ENCODE assay signal across 22 mouse cellular contexts in the genomic region with DNA sequence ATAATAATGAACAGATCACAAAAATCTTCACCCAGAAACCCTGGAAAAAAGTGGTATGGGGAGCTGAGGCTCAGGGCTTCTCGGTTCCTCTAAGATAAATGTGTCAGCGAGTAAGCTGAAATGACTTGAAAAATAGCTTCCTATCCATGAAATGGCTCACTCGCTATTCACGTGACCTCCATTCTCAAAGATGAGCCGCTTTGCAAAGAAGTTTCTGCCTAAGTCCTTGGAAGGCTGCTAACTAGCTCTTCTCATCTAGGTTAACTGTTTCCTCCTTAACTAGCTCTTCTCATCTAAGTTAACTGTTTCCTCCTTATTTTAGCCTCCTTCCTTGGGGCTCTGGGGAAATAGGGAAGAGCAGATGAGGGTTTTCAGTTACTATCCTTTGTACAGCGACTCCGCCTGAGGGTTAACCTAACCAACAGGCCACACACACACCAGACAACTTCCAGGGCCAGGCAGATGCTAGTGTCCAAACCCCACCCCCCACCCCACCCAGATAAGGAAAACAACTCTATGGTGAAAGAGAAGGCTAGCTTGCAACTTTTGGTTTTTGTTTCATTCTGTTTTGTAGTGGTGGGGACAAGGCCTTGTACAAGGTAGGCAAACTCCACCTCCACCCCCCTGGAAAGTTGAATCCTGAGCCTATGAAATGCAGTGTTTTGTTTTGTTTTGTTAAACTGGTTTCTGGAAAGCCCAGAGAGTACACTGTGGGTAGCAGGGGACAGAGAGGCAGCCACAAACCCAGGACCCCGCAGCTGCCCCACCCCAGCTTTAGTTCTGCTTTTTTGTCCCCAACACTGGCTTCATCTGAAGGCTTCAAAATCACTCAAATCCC. TPM values are rescaled to one million over a fixed set of nuclear protein-coding genes. Genes with fewer than 3 reads are reported as not detected.
DNase-seq lines count a peak whose midpoint lies in the region; ATAC-seq and TF ChIP-seq lines count a peak whose summit lies in the region.
"Had no signal": no experiment of that assay in that cellular context is flagged by ENCODE, and none has a peak within 500 bp of the region (broad histone marks: within the 10 kb centered on the region; RNA-seq: fewer than 3 reads in every experiment).

No protein-coding gene starts in this region.

- 90% methylated on average over 8 of the region's 8 CpGs for WGBS in embryonic facial prominence, embryonic 10.5 days
- WGBS in small intestine, adult 2 months: 77% methylated on average over 8 of the region's 8 CpGs
- WGBS in limb, embryonic 10.5 days: 89% methylated on average over 8 of the region's 8 CpGs
- WGBS in kidney, embryonic 16.5 days: 85% methylated on average over 8 of the region's 8 CpGs

- peaks cover 13 to 14% of the 10 kb centered on the region in 2 experiments for H3K4me1 ChIP-seq in ES-E14 (ENCODE audit: control insufficient read depth in 2 of 2, insufficient read depth in 2 of 2, low read length in 2 of 2, poor library complexity in 1 of 2)
- peaks cover 21% of the 10 kb centered on the region for H3K4me1 ChIP-seq in embryonic facial prominence, embryonic 10.5 days
- peaks cover 5% of the 10 kb centered on the region; the same call in 1 of the 2 replicates for H3K4me1 ChIP-seq in small intestine, adult 2 months (ENCODE audit: control insufficient read depth, insufficient read depth, insufficient read length, low read length)
- H3K4me1 ChIP-seq in limb, embryonic 10.5 days: peaks cover 12% of the 10 kb centered on the region; the same call in 1 of the 2 replicates
- peaks cover 5% of the 10 kb centered on the region; the same call in 1 of the 2 replicates for H3K4me1 ChIP-seq in kidney, embryonic 16.5 days (ENCODE audit: insufficient read depth, low read length)

- no peaks in the 10 kb centered on the region for H3K9me3 ChIP-seq in ES-E14 (ENCODE audit: control insufficient read depth, insufficient read depth, low read depth, low read length)
- no peaks in the 10 kb centered on the region for H3K9me3 ChIP-seq in embryonic facial prominence, embryonic 10.5 days
- H3K9me3 ChIP-seq in limb, embryonic 10.5 days (replicated peaks): no peaks in the 10 kb centered on the region
- no peaks in the 10 kb centered on the region for H3K9me3 ChIP-seq in kidney, embryonic 16.5 days (ENCODE audit: low read length)
- H3K9me3 ChIP-seq: heart, embryonic 13.5 days; hindbrain, embryonic 10.5 days; limb, embryonic 12.5 days had no signal

- peak overlapping the region; percentile 51 to 61 for H3K4me3 ChIP-seq in ES-E14 (ENCODE audit: insufficient read depth in 1 of 2, low read depth in 1 of 2, low read length in 2 of 2, poor library complexity in 1 of 2, severe bottlenecking in 1 of 2)
- H3K4me3 ChIP-seq in embryonic facial prominence, embryonic 10.5 days: no peak overlapping the region
- H3K4me3 ChIP-seq in small intestine, adult 2 months (ENCODE audit: low read depth, low read length): no peak overlapping the region
- no peak overlapping the region for H3K4me3 ChIP-seq in limb, embryonic 10.5 days
- no peak overlapping the region for H3K4me3 ChIP-seq in kidney, embryonic 16.5 days (ENCODE audit: low read length)
- H3K4me3 ChIP-seq: heart, embryonic 13.5 days; hindbrain, embryonic 10.5 days; limb, embryonic 12.5 days had no signal

- no peak for TF ChIP-seq POLR2A in small intestine, adult 2 months (IDR thresholded peaks at IDR 0.05; ENCODE audit: low read depth, low read length)

- no peaks in the 10 kb centered on the region for H3K27me3 ChIP-seq in embryonic facial prominence, embryonic 10.5 days (replicated peaks; ENCODE audit: low read depth, poor library complexity, severe bottlenecking)
- no peaks in the 10 kb centered on the region for H3K27me3 ChIP-seq in small intestine, adult 2 months (ENCODE audit: control insufficient read depth, insufficient read depth, low read length)
- H3K27me3 ChIP-seq in limb, embryonic 10.5 days (ENCODE audit: low read depth, poor library complexity, severe bottlenecking): no peaks in the 10 kb centered on the region
- no peaks in the 10 kb centered on the region for H3K27me3 ChIP-seq in kidney, embryonic 16.5 days (ENCODE audit: insufficient read depth, low read length)
- H3K27me3 ChIP-seq: heart, embryonic 13.5 days; limb, embryonic 12.5 days had no signal

- no peak overlapping the region for H3K4me2 ChIP-seq in kidney, embryonic 16.5 days (replicated peaks; ENCODE audit: low read depth, low read length)
- H3K4me2 ChIP-seq: heart, embryonic 13.5 days; limb, embryonic 12.5 days; lung, embryonic 14.5 days; midbrain, embryonic 11.5 days had no signal

- peak; percentile 14 to 19 for DNase-seq in monocyte, adult 2 months (ENCODE audit: low read depth in 1 of 2, low spot score in 2 of 2)
- no peak for DNase-seq in ES-E14 (ENCODE audit: low read depth, low spot score)
- DNase-seq in embryonic facial prominence, embryonic 10.5 days (ENCODE audit: low spot score): no peak
- no peak for DNase-seq in limb, embryonic 10.5 days (ENCODE audit: low spot score)
- no peak for DNase-seq in urinary bladder, adult 18-20 months (ENCODE audit: low spot score in 2 of 2)
- DNase-seq: cerebellum, adult 8-10 months; embryo, embryonic 11 days; kidney, adult 11 months; kidney, postnatal 36 days; lung, embryonic 14.5 days had no signal

- no peak for TF ChIP-seq CTCF in small intestine, adult 2 months (IDR thresholded peaks at IDR 0.05; ENCODE audit: extremely low read depth, insufficient read length, insufficient replicate concordance, low read depth, low read length)

- peak overlapping the region; percentile 99 for H3K27ac ChIP-seq in ES-E14 (ENCODE audit: insufficient read depth, low read depth, low read length, poor library complexity, severe bottlenecking)
- 0 out of 2 replicates have a peak overlapping the region, but pooled peaks have one; percentile 30 for H3K27ac ChIP-seq in embryonic facial prominence, embryonic 10.5 days (replicated peaks)
- H3K27ac ChIP-seq in small intestine, adult 2 months (ENCODE audit: insufficient read depth, low read depth, low read length): peak overlapping the region; percentile 44
- no peak overlapping the region for H3K27ac ChIP-seq in limb, embryonic 10.5 days
- H3K27ac ChIP-seq in kidney, embryonic 16.5 days (ENCODE audit: low read length): no peak overlapping the region
- H3K27ac ChIP-seq: heart, embryonic 13.5 days; hindbrain, embryonic 10.5 days; limb, embryonic 12.5 days had no signal

- in situ Hi-C loops in ES-E14 (cut with MboI; ENCODE audit: low sequenced_read_pairs in 2 of 2, unreplicated experiment in 2 of 2): no loop called here

- H3K36me3 ChIP-seq in ES-E14 (ENCODE audit: control insufficient read depth, insufficient read depth, low read length, poor library complexity, severe bottlenecking): peaks cover 31% of the 10 kb centered on the region
- peaks cover 63% of the 10 kb centered on the region for H3K36me3 ChIP-seq in embryonic facial prominence, embryonic 10.5 days (replicated peaks)
- H3K36me3 ChIP-seq in small intestine, adult 2 months (ENCODE audit: control insufficient read depth, insufficient read depth, low read length): peaks cover 27% of the 10 kb centered on the region
- H3K36me3 ChIP-seq in limb, embryonic 10.5 days: peaks cover 56% of the 10 kb centered on the region
- H3K36me3 ChIP-seq in kidney, embryonic 16.5 days (ENCODE audit: insufficient read depth, low read length): peaks cover 20% of the 10 kb centered on the region; the same call in 1 of the 2 replicates

- ATAC-seq in monocyte, adult 5-6 weeks (replicated peaks; ENCODE audit: insufficient number of reproducible peaks, low FRiP score, low TSS enrichment, poor library complexity, severe bottlenecking): no peak; the same call in 1 of the 2 replicates
- ATAC-seq in kidney, embryonic 16.5 days (ENCODE audit: low FRiP score, low TSS enrichment): no peak
- ATAC-seq: CD4-positive, CD25-positive, alpha-beta regulatory T cell, adult 4 months; forebrain, embryonic 16.5 days had no signal

- peak overlapping the region; percentile 85 for H3K9ac ChIP-seq in ES-E14 (ENCODE audit: insufficient read depth, low read depth, low read length, poor library complexity, severe bottlenecking)
- no peak overlapping the region for H3K9ac ChIP-seq in kidney, embryonic 16.5 days (replicated peaks; ENCODE audit: low read length)
- H3K9ac ChIP-seq: heart, embryonic 13.5 days; limb, embryonic 12.5 days; lung, embryonic 14.5 days had no signal

TF ChIP-seq in ES-E14, 5 proteins besides CTCF, POLR2A, EP300 and RAD21 (continues in another document):
- no peak for TF ChIP-seq CHD2 (IDR thresholded peaks at IDR 0.05; ENCODE audit: low read depth, low read length)
- TF ChIP-seq MAFK (IDR thresholded peaks at IDR 0.05; ENCODE audit: insufficient read depth, low read depth, low read length): no peak

RNA-seq across cellular contexts. Expression of a gene that starts 5.2 kb away (rescaled TPM):
- total RNA-seq in monocyte, adult 5-6 weeks (2017): 36.8 to 48.1 TPM (median 46.4 TPM) in 3 replicates
- 140 and 208 TPM in 2 replicates for total RNA-seq in ES-E14 (2012; rRNA removed)
- 72.9 and 77.2 TPM in 2 replicates for polyA plus RNA-seq in embryonic facial prominence, embryonic 10.5 days (2016; fragmentation: Nextera tagmentation; extraction: Ambion mirVana)
- polyA plus RNA-seq in small intestine, adult 2 months (2012; rRNA removed): 4.7 and 31.1 TPM in 2 replicates
- polyA plus RNA-seq in limb, embryonic 10.5 days (2016; fragmentation: Nextera tagmentation; extraction: Ambion mirVana): 63.3 and 65.9 TPM in 2 replicates
- 143 and 158 TPM in 2 replicates for polyA plus RNA-seq in kidney, embryonic 16.5 days (2015; fragmentation: Nextera tagmentation; extraction: Ambion mirVana)

RNA-seq across cellular contexts. Expression of a gene that starts 16.7 kb away (rescaled TPM):
- not detected in 3 replicates for total RNA-seq in monocyte, adult 5-6 weeks (2017)
- total RNA-seq in ES-E14 (2012; rRNA removed): 0.95 and 1.6 TPM in 2 replicates
- not detected in 2 replicates for polyA plus RNA-seq in embryonic facial prominence, embryonic 10.5 days (2016; fragmentation: Nextera tagmentation; extraction: Ambion mirVana)
- 0.37 TPM in 1 of 2 replicates, not detected in the other for polyA plus RNA-seq in small intestine, adult 2 months (2012; rRNA removed)
- polyA plus RNA-seq in limb, embryonic 10.5 days (2016; fragmentation: Nextera tagmentation; extraction: Ambion mirVana): not detected in 2 replicates
- polyA plus RNA-seq in kidney, embryonic 16.5 days (2015; fragmentation: Nextera tagmentation; extraction: Ambion mirVana): not detected in 2 replicates
- total RNA-seq: gastrocnemius, postnatal 4 days had no signal
- polyA plus RNA-seq: brain, embryonic 14.5 days; CD4-positive, CD25-positive, alpha-beta regulatory T cell, adult 4 months; forebrain, embryonic 16.5 days; heart, embryonic 13.5 days; hindbrain, embryonic 10.5 days; limb, embryonic 12.5 days; lung, embryonic 14.5 days; midbrain, embryonic 11.5 days; neural tube, embryonic 11.5 days had no signal

RNA-seq across cellular contexts. Expression of a gene that starts 20.0 kb away (rescaled TPM):
- 3.2 to 10.6 TPM (median 7.6 TPM) in 3 replicates for total RNA-seq in monocyte, adult 5-6 weeks (2017)
- total RNA-seq in ES-E14 (2012; rRNA removed): 28.8 and 37.8 TPM in 2 replicates
- polyA plus RNA-seq in embryonic facial prominence, embryonic 10.5 days (2016; fragmentation: Nextera tagmentation; extraction: Ambion mirVana): 26.0 and 27.2 TPM in 2 replicates
- polyA plus RNA-seq in small intestine, adult 2 months (2012; rRNA removed): 1.1 and 1.4 TPM in 2 replicates
- 25.9 and 28.7 TPM in 2 replicates for polyA plus RNA-seq in limb, embryonic 10.5 days (2016; fragmentation: Nextera tagmentation; extraction: Ambion mirVana)
- polyA plus RNA-seq in kidney, embryonic 16.5 days (2015; fragmentation: Nextera tagmentation; extraction: Ambion mirVana): 16.7 and 17.4 TPM in 2 replicates

RNA-seq across cellular contexts. Expression of a gene that starts 49.2 kb away (rescaled TPM):
- 49.5 to 82.1 TPM (median 73.1 TPM) in 3 replicates for total RNA-seq in monocyte, adult 5-6 weeks (2017)
- 37.8 TPM in 2 replicates for total RNA-seq in ES-E14 (2012; rRNA removed)
- polyA plus RNA-seq in embryonic facial prominence, embryonic 10.5 days (2016; fragmentation: Nextera tagmentation; extraction: Ambion mirVana): 2.8 and 3.5 TPM in 2 replicates
- polyA plus RNA-seq in small intestine, adult 2 months (2012; rRNA removed): 57.2 and 129 TPM in 2 replicates
- polyA plus RNA-seq in limb, embryonic 10.5 days (2016; fragmentation: Nextera tagmentation; extraction: Ambion mirVana): 3.0 and 3.4 TPM in 2 replicates
- polyA plus RNA-seq in kidney, embryonic 16.5 days (2015; fragmentation: Nextera tagmentation; extraction: Ambion mirVana): 17.0 and 17.8 TPM in 2 replicates

Comparison
In these comparisons a context has a peak if more than half of its experiments do, and no peak if none do; other contexts are left out.
1. DNase-seq: peak in monocyte, adult 2 months (2 of 2); none in ES-E14 (single experiment), embryonic facial prominence, embryonic 10.5 days (single experiment), limb, embryonic 10.5 days (single experiment) and urinary bladder, adult 18-20 months (0 of 2).
2. H3K27ac ChIP-seq: peak in ES-E14 (single experiment), embryonic facial prominence, embryonic 10.5 days (single experiment) and small intestine, adult 2 months (single experiment); none in limb, embryonic 10.5 days (single experiment) and kidney, embryonic 16.5 days (single experiment).
3. H3K4me3 ChIP-seq: peak in ES-E14 (2 of 2); none in embryonic facial prominence, embryonic 10.5 days (single experiment), small intestine, adult 2 months (single experiment), limb, embryonic 10.5 days (single experiment) and kidney, embryonic 16.5 days (single experiment).